Mouse (Mus musculus) left cerebral cortex, postnatal 14 days (tissue): ENCODE results near the gene Pecam1. TPM values are rescaled to one million over a fixed set of nuclear protein-coding genes. Genes with fewer than 3 reads are reported as not detected.

Source experiments
- DNase-seq, 2 experiments: peaks; one replicate each; pipeline ENCODE4 v3.0.0; 2021 to 2022; ENCODE audit warnings: low spot score in 2 of 2, mixed read lengths in 1 of 2
- intact Hi-C: fragments of 180-260 bp; cut with DNase I; formaldehyde crosslinking; loops from one replicate; pipeline ENCODE4 v1.15.1; 2025
- total RNA-seq, 2 experiments: library from RNA; stranded (reverse); gene quantifications; 2 replicates each; pipeline ENCODE4 v1.2.3; 2021

Pecam1 gene
- total RNA-seq, 2 experiments from 2014 or later, result 19.2 to 21.7 TPM

- no peak for DNase-seq
- intact Hi-C loops, result no loop called here
These were observed 43.3 kb downstream of the Pecam1 start for GRCm38 (mm10) chr11:106707085-106707484.

GRCm38 (mm10) chr11:106706212-106706611 lies 44.2 kb downstream of the Pecam1 start:
- intact Hi-C loops, result no loop called here
- no peak for DNase-seq

- intact Hi-C loops, result no loop called here
- no peak for DNase-seq
These were observed 45.9 kb downstream of the Pecam1 start for GRCm38 (mm10) chr11:106704399-106705111.

- no peak for DNase-seq
- intact Hi-C loops, result no loop called here
These were observed 46.5 kb downstream of the Pecam1 start for GRCm38 (mm10) chr11:106703931-106704330.

GRCm38 (mm10) chr11:106702584-106702983 lies 47.8 kb downstream of the Pecam1 start:
- intact Hi-C loops, result no loop called here
- DNase-seq, result no peak

GRCm38 (mm10) chr11:106701589-106701988 lies 48.8 kb downstream of the Pecam1 start:
- intact Hi-C loops, result no loop called here
- DNase-seq, result no peak

GRCm38 (mm10) chr11:106699083-106699482 lies 51.3 kb downstream of the Pecam1 start:
- DNase-seq, result no peak
- intact Hi-C loops, result no loop called here

GRCm38 (mm10) chr11:106698289-106698688 lies 52.1 kb downstream of the Pecam1 start:
- intact Hi-C loops, result no loop called here
- DNase-seq, result no peak

- intact Hi-C loops, result no loop called here
These were observed 54.5 kb downstream of the Pecam1 start for GRCm38 (mm10) chr11:106695917-106696316.

GRCm38 (mm10) chr11:106692890-106693289 lies 57.5 kb downstream of the Pecam1 start:
- no peak for DNase-seq
- intact Hi-C loops, result no loop called here

More at GRCm38 (mm10) chr11:106695917-106696316, 54.5 kb downstream of the Pecam1 start:
- no peak for DNase-seq

- DNase-seq, result no peak
- intact Hi-C loops, result no loop called here
These were observed 62.1 kb downstream of the Pecam1 start for GRCm38 (mm10) chr11:106688375-106688774.

GRCm38 (mm10) chr11:106687293-106687692 lies 63.1 kb downstream of the Pecam1 start:
- no peak for DNase-seq
- intact Hi-C loops, result no loop called here

- intact Hi-C loops, result no loop called here
- DNase-seq, result no peak
These were observed 66.4 kb downstream of the Pecam1 start for GRCm38 (mm10) chr11:106684027-106684426.

- intact Hi-C loops, result no loop called here
- DNase-seq, result no peak
These were observed 67.1 kb downstream of the Pecam1 start for GRCm38 (mm10) chr11:106683345-106683744.

- DNase-seq, result no peak
- intact Hi-C loops, result no loop called here
These were observed 69.3 kb downstream of the Pecam1 start for GRCm38 (mm10) chr11:106681138-106681537.

- DNase-seq, result peak in 1 of 2 experiments; percentile 32
- intact Hi-C loops, result no loop called here
These were observed 70.6 kb downstream of the Pecam1 start for GRCm38 (mm10) chr11:106679874-106680273.

GRCm38 (mm10) chr11:106677910-106678591 lies 72.4 kb downstream of the Pecam1 start:
- peak; percentile 80 to 82 for DNase-seq
- intact Hi-C loops, result no loop called here

GRCm38 (mm10) chr11:106677331-106677730 lies 73.1 kb downstream of the Pecam1 start:
- DNase-seq, result no peak
- intact Hi-C loops, result no loop called here

GRCm38 (mm10) chr11:106675875-106676274 lies 74.6 kb downstream of the Pecam1 start:
- intact Hi-C loops, result no loop called here
- DNase-seq, result no peak

- peak; percentile 21 to 49 for DNase-seq
- intact Hi-C loops, result no loop called here
These were observed 75.2 kb downstream of the Pecam1 start for GRCm38 (mm10) chr11:106675201-106675726.
